9 mouse cellular contexts compared by ENCODE assay signal in genomic region chr1:15007663-15008344, GRCm38 (mm10).
DNase-seq lines count a peak whose midpoint lies in the region; ATAC-seq and TF ChIP-seq lines count a peak whose summit lies in the region.
"Had no signal": no experiment of that assay in that cellular context is flagged by ENCODE, and none has a peak within 500 bp of the region (broad histone marks: within the 10 kb centered on the region; RNA-seq: fewer than 3 reads in every experiment).

No protein-coding gene starts in this region.

- WGBS in limb, embryonic 14.5 days = 2% methylated on average over 3 of the region's 3 CpGs
- 7% methylated on average over 3 of the region's 3 CpGs for WGBS in limb, embryonic 10.5 days

- H3K4me1 ChIP-seq in limb, embryonic 14.5 days (ENCODE audit: control insufficient read depth, insufficient read depth, low read length) = no peaks in the 10 kb centered on the region
- no peaks in the 10 kb centered on the region for H3K4me1 ChIP-seq in limb, embryonic 10.5 days
- H3K4me1 ChIP-seq: embryonic facial prominence, embryonic 13.5 days; limb, embryonic 15.5 days had no signal

- peak; percentile 25 for DNase-seq in limb, embryonic 14.5 days (ENCODE audit: low spot score)
- DNase-seq in limb, embryonic 10.5 days (ENCODE audit: low spot score) = no peak
- peak; percentile 55 for DNase-seq in adipocyte (ENCODE audit: low spot score)
- DNase-seq in forelimb bud, embryonic 11.5 days (ENCODE audit: low read depth, low spot score) = peak; percentile 34
- peak; percentile 76 for DNase-seq in retina, embryonic 14.5 days (ENCODE audit: low spot score)
- DNase-seq in ovary, postnatal 10 days (ENCODE audit: low spot score) = no peak
- no peak for DNase-seq in spleen, postnatal 36 days (ENCODE audit: low spot score in 2 of 2)

- ATAC-seq in limb, embryonic 14.5 days (ENCODE audit: low FRiP score, low read depth) = no peak

- H3K9ac ChIP-seq in limb, embryonic 14.5 days (ENCODE audit: low read depth, low read length, severe bottlenecking) = no peak overlapping the region
- H3K9ac ChIP-seq: embryonic facial prominence, embryonic 13.5 days; limb, embryonic 15.5 days had no signal

- H3K4me2 ChIP-seq in limb, embryonic 14.5 days (replicated peaks; ENCODE audit: low read depth, low read length, severe bottlenecking) = no peak overlapping the region
- H3K4me2 ChIP-seq: embryonic facial prominence, embryonic 13.5 days; limb, embryonic 15.5 days had no signal

- H3K27ac ChIP-seq in limb, embryonic 14.5 days (replicated peaks; ENCODE audit: low read depth, low read length) = no peak overlapping the region
- H3K27ac ChIP-seq in limb, embryonic 10.5 days = no peak overlapping the region
- H3K27ac ChIP-seq: embryonic facial prominence, embryonic 13.5 days; limb, embryonic 15.5 days had no signal

- no peaks in the 10 kb centered on the region for H3K9me3 ChIP-seq in limb, embryonic 14.5 days (ENCODE audit: control insufficient read depth, low read length)
- no peaks in the 10 kb centered on the region for H3K9me3 ChIP-seq in limb, embryonic 10.5 days (replicated peaks)
- H3K9me3 ChIP-seq: embryonic facial prominence, embryonic 13.5 days; limb, embryonic 15.5 days had no signal

- no peak overlapping the region for H3K4me3 ChIP-seq in limb, embryonic 14.5 days (replicated peaks; ENCODE audit: low read length)
- no peak overlapping the region for H3K4me3 ChIP-seq in limb, embryonic 10.5 days
- H3K4me3 ChIP-seq: embryonic facial prominence, embryonic 13.5 days; limb, embryonic 15.5 days had no signal

- TF ChIP-seq POLR2A in limb, embryonic 14.5 days (IDR thresholded peaks at IDR 0.05; ENCODE audit: borderline replicate concordance, extremely low read depth, insufficient read depth, insufficient read length) = no peak

- H3K36me3 ChIP-seq in limb, embryonic 14.5 days (ENCODE audit: control insufficient read depth, insufficient read depth, low read length) = no peaks in the 10 kb centered on the region
- H3K36me3 ChIP-seq in limb, embryonic 10.5 days = no peaks in the 10 kb centered on the region
- H3K36me3 ChIP-seq: embryonic facial prominence, embryonic 13.5 days; limb, embryonic 15.5 days had no signal

- no peaks in the 10 kb centered on the region for H3K27me3 ChIP-seq in limb, embryonic 14.5 days (ENCODE audit: control insufficient read depth, insufficient read depth, low read length)
- no peaks in the 10 kb centered on the region for H3K27me3 ChIP-seq in limb, embryonic 10.5 days (ENCODE audit: low read depth, poor library complexity, severe bottlenecking)
- H3K27me3 ChIP-seq: embryonic facial prominence, embryonic 13.5 days; limb, embryonic 15.5 days had no signal

Comparison
In these comparisons a context has a peak if more than half of its experiments do, and no peak if none do; other contexts are left out.
1. DNase-seq: peak in limb, embryonic 14.5 days (single experiment), adipocyte (single experiment), forelimb bud, embryonic 11.5 days (single experiment) and retina, embryonic 14.5 days (single experiment); none in limb, embryonic 10.5 days (single experiment), ovary, postnatal 10 days (single experiment) and spleen, postnatal 36 days (0 of 2).